Mouse (Mus musculus) small intestine, adult 10 weeks (tissue): ENCODE measurements around the gene Retnlg. TPM values are rescaled to one million over a fixed set of nuclear protein-coding genes. Genes with fewer than 3 reads are reported as not detected.

Source experiments
- polyA plus RNA-seq: library from polyadenylated mRNA; stranded (reverse); fragments of 350-450 nt; fragmentation: Illumina TruSeq; extraction: RNeasy Lipid Tissue Mini Kit (QIAGEN cat#74804); gene quantifications from one replicate; pipeline ENCODE4 v1.2.3, GENCODE M21; 2014; ENCODE audit warnings: low replicate concordance

Retnlg gene
- 3.7 TPM for polyA plus RNA-seq

DNA sequence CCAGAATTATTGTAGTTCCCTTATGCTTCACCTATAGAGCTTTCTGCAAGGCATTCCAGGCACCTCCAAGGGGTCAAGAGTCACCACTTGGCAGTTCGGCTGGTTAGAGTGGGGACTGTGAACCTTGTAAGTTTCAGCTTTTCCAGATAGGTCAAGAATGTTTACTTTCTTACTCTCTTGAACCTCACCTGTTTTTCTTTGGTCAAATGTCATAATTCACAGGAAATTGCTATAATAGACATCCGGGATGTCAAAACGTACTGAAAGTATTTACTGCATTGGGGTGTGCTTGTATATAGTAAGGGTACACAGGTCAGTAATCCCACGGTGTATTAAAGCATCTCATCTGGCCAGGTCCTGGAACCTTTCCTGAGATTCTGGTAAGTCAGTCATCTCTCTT is at the start of gene Retnlg:
Gene Retnlg, plus strand, starts transcription at position 301 of the 400 bp plus-strand sequence.

GRCm38 (mm10) chr16:48842266-48842665 is 30.2 kb upstream of the Retnlg start, which contains the start of gene Retnla:
Gene Retnla (plus strand): TSS chr16:48842551.

Other genes with a start within 250 kb of the Retnlg start
- gene Trat1, start 100.6 kb upstream of the Retnlg start, polyA plus RNA-seq = 1.4 TPM
- gene Retnlb, start 55.8 kb upstream of the Retnlg start, polyA plus RNA-seq = not detected
- 3.3 TPM for gene Retnla, start 30.1 kb upstream of the Retnlg start, polyA plus RNA-seq
- gene Dzip3, start 121.5 kb downstream of the Retnlg start, polyA plus RNA-seq = 12.2 TPM
- 49.7 TPM for gene Cip2a, start 121.6 kb downstream of the Retnlg start, polyA plus RNA-seq
- not detected for gene Myh15, start 184.9 kb downstream of the Retnlg start, polyA plus RNA-seq